Comparison of ENCODE assay signal across 21 mouse cellular contexts in genomic region chr1:92340644-92341043, GRCm38 (mm10).
"Had no signal": no experiment of that assay in that cellular context is flagged by ENCODE, and none has a peak within 500 bp of the region (broad histone marks: within the 10 kb centered on the region; RNA-seq: fewer than 3 reads in every experiment).

No protein-coding gene starts in this region.

- H3K4me3 ChIP-seq: hindbrain, embryonic 13.5 days; hindbrain, embryonic 15.5 days; kidney, embryonic 15.5 days; limb, embryonic 13.5 days; limb, embryonic 15.5 days; liver, embryonic 12.5 days had no signal

- H3K27me3 ChIP-seq: hindbrain, embryonic 15.5 days; kidney, embryonic 15.5 days; limb, embryonic 13.5 days; limb, embryonic 15.5 days; liver, embryonic 12.5 days had no signal

- H3K36me3 ChIP-seq: hindbrain, embryonic 13.5 days; hindbrain, embryonic 15.5 days; kidney, embryonic 15.5 days; limb, embryonic 13.5 days; limb, embryonic 15.5 days; liver, embryonic 12.5 days had no signal

- H3K4me2 ChIP-seq: heart, embryonic 11.5 days; hindbrain, embryonic 13.5 days; hindbrain, embryonic 15.5 days; kidney, embryonic 15.5 days; limb, embryonic 13.5 days; limb, embryonic 15.5 days; liver, embryonic 12.5 days had no signal

- DNase-seq: gastrocnemius, postnatal 10 days; gastrocnemius, postnatal 25 days; heart, postnatal 14 days; heart, postnatal 36 days; kidney, adult 11 months; kidney, adult 2 months; kidney, adult 9 months; kidney, postnatal 10 days; layer of hippocampus, adult 9-11 months; layer of hippocampus, postnatal 36 days; left cerebral cortex, postnatal 4 days had no signal

- ATAC-seq: hindbrain, postnatal 0 days; intestine, embryonic 16.5 days; liver, embryonic 12.5 days had no signal

- H3K9me3 ChIP-seq: hindbrain, embryonic 13.5 days; hindbrain, embryonic 15.5 days; kidney, embryonic 15.5 days; limb, embryonic 15.5 days; liver, embryonic 12.5 days had no signal

- H3K4me1 ChIP-seq: hindbrain, embryonic 13.5 days; hindbrain, embryonic 15.5 days; liver, embryonic 12.5 days had no signal

- H3K27ac ChIP-seq: hindbrain, embryonic 13.5 days; hindbrain, embryonic 15.5 days; hindbrain, postnatal 0 days; kidney, embryonic 15.5 days; limb, embryonic 13.5 days; limb, embryonic 15.5 days; liver, embryonic 12.5 days; liver, embryonic 14.5 days had no signal

- H3K9ac ChIP-seq: hindbrain, embryonic 13.5 days; hindbrain, embryonic 15.5 days; kidney, embryonic 15.5 days; limb, embryonic 13.5 days; limb, embryonic 15.5 days; liver, embryonic 12.5 days; liver, embryonic 14.5 days had no signal
